Mouse (Mus musculus): ENCODE measurements around the gene Fbxl19. TPM values are rescaled to one million over a fixed set of nuclear protein-coding genes. Genes with fewer than 3 reads are reported as not detected.
A peak's percentile ranks its signal among the peaks of the same experiment; 100 is the strongest.
"Not testable (repeated sequence)": the region's sequence is repeated elsewhere in the genome, so short reads cannot be mapped to it uniquely, and the experiment has no call there.

Fbxl19 gene
- total RNA-seq, 2 experiments from 2014 or later: 86.8 to 92.2 TPM

GRCm38 (mm10) chr7:127767671-127768345, 23.5 kb downstream of the Fbxl19 start:
- no peak for DNase-seq (ENCODE audit: low spot score in 2 of 2)

GRCm38 (mm10) chr7:127768346-127768996, 24.1 kb downstream of the Fbxl19 start:
- peak in 1 of 2 experiments; percentile 51 for DNase-seq (ENCODE audit: low spot score in 2 of 2)

- peak; percentile 98 for DNase-seq (ENCODE audit: low spot score in 2 of 2)
Measured at GRCm38 (mm10) chr7:127768997-127769593, 24.8 kb downstream of the Fbxl19 start.

- peak; percentile 82 to 86 for DNase-seq (ENCODE audit: low spot score in 2 of 2)
Measured at GRCm38 (mm10) chr7:127769651-127770038, 25.3 kb downstream of the Fbxl19 start, which contains the start of gene Orai3. TSS of gene Orai3 (plus strand) at chr7:127769815.

GRCm38 (mm10) chr7:127770039-127770905, 25.9 kb downstream of the Fbxl19 start:
- no peak for DNase-seq (ENCODE audit: low spot score in 2 of 2)

- DNase-seq (ENCODE audit: low spot score in 2 of 2): peak; percentile 30 to 43
Measured at GRCm38 (mm10) chr7:127771262-127771661, 26.9 kb downstream of the Fbxl19 start.

- no peak for DNase-seq (ENCODE audit: low spot score in 2 of 2)
Measured at GRCm38 (mm10) chr7:127772080-127772479, 27.7 kb downstream of the Fbxl19 start.

GRCm38 (mm10) chr7:127772557-127772956, 28.2 kb downstream of the Fbxl19 start:
- no peak for DNase-seq (ENCODE audit: low spot score in 2 of 2)

- DNase-seq (ENCODE audit: low spot score in 2 of 2): peak; percentile 64 to 68
Measured at GRCm38 (mm10) chr7:127773664-127774384, 29.5 kb downstream of the Fbxl19 start.

- not testable (repeated sequence) for DNase-seq (ENCODE audit: low spot score in 2 of 2)
Measured at GRCm38 (mm10) chr7:127775837-127776236, 31.5 kb downstream of the Fbxl19 start.

- peak; percentile 90 to 92 for DNase-seq (ENCODE audit: low spot score in 2 of 2)
Measured at GRCm38 (mm10) chr7:127776426-127776825, 32.1 kb downstream of the Fbxl19 start, which contains the start of gene Setd1a. TSS of gene Setd1a (plus strand) at chr7:127776670.

GRCm38 (mm10) chr7:127776878-127777473, 32.6 kb downstream of the Fbxl19 start:
- DNase-seq (ENCODE audit: low spot score in 2 of 2): peak; percentile 95 to 97

GRCm38 (mm10) chr7:127777474-127778266, 33.3 kb downstream of the Fbxl19 start:
- DNase-seq (ENCODE audit: low spot score in 2 of 2): peak; percentile 65 to 76

GRCm38 (mm10) chr7:127778350-127778749, 34.0 kb downstream of the Fbxl19 start:
- DNase-seq (ENCODE audit: low spot score in 2 of 2): no peak

GRCm38 (mm10) chr7:127785308-127785707, 41.0 kb downstream of the Fbxl19 start, which contains the start of gene Gm49388:
TSS of gene Gm49388 (plus strand) at chr7:127785608.
- DNase-seq (ENCODE audit: low spot score in 2 of 2): no peak

- DNase-seq (ENCODE audit: low spot score in 2 of 2): no peak
Measured at GRCm38 (mm10) chr7:127797076-127797845, 52.9 kb downstream of the Fbxl19 start.

- no peak for DNase-seq (ENCODE audit: low spot score in 2 of 2)
Measured at GRCm38 (mm10) chr7:127798591-127798990, 54.2 kb downstream of the Fbxl19 start.

GRCm38 (mm10) chr7:127799211-127799610, 54.9 kb downstream of the Fbxl19 start:
- DNase-seq (ENCODE audit: low spot score in 2 of 2): no peak
